Mouse (Mus musculus) spleen, adult 18-20 months (tissue): ENCODE measurements at regions not wholly inside any gene's neighbourhood (a gene's known extent, or its start where the extent isn't known, plus 50 kb on each side); places are given as distances from the start of the nearest gene placed in this dataset.

ENCODE experiments used
- DNase-seq, 2 experiments: peaks; one replicate each; pipeline ENCODE4 v3.0.0; 2022; ENCODE audit warnings: mixed read lengths in 2 of 2

GRCm38 (mm10) chr8:126707300-126707902, 113.6 kb upstream of the Irf2bp2 start:
- DNase-seq, result no peak

- DNase-seq, result no peak
Measured at GRCm38 (mm10) chr8:126706247-126706646, 112.5 kb upstream of the Irf2bp2 start.

DNA sequence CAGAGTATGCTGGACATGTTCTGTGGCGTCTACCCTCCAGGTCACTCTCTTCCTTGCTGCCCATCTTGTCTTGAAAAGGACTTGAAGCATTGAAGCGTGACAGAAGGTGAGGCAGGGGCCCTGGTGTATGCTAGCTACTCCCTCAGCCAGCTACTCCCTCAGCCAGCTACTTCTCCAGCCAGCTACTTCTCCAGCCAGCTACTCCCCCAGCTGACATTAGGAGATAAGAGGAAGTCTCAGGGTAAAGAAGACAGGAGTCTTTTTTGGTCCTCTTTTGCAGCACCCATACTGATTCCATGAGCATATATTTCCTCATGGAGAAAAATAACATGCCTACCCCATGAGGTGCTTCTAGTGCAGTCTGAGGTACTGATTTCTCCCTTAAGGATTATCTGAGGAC, 111.6 kb upstream of the Irf2bp2 start:
- DNase-seq, result no peak

DNA sequence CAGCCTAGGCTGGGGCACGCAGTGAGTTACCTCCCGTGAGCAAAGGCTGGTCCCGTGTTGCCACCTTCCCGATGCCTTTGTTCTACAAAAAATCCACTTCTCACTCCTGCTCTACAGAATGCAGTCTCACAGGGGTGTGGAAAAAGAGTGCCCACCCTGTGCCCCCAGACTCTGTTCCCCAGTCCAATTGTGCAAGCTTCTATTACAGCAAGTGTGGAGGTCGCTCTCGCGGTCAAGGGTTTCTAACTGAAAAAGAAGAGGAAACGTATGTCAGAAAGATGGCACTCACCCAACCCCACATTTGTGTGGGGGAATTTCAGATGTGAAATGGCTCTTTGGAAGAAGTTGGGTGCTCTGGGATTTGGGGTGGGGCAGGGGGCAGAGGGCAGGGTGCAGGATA, 110.9 kb upstream of the Irf2bp2 start:
- DNase-seq, result no peak

- no peak for DNase-seq
Measured at GRCm38 (mm10) chr8:126703546-126703945, 109.8 kb upstream of the Irf2bp2 start.

GRCm38 (mm10) chr8:126702294-126702693, 108.5 kb upstream of the Irf2bp2 start:
- no peak for DNase-seq

GRCm38 (mm10) chr8:126699389-126699775, 105.6 kb upstream of the Irf2bp2 start:
- DNase-seq, result no peak

GRCm38 (mm10) chr8:126698601-126699388, 105.0 kb upstream of the Irf2bp2 start:
- no peak for DNase-seq

- no peak for DNase-seq
Measured at GRCm38 (mm10) chr8:126696346-126697010, 102.7 kb upstream of the Irf2bp2 start.

GRCm38 (mm10) chr8:126694370-126694769, 100.6 kb upstream of the Irf2bp2 start:
- DNase-seq, result no peak

GRCm38 (mm10) chr8:126693642-126694041, 99.9 kb upstream of the Irf2bp2 start:
- no peak for DNase-seq

DNA sequence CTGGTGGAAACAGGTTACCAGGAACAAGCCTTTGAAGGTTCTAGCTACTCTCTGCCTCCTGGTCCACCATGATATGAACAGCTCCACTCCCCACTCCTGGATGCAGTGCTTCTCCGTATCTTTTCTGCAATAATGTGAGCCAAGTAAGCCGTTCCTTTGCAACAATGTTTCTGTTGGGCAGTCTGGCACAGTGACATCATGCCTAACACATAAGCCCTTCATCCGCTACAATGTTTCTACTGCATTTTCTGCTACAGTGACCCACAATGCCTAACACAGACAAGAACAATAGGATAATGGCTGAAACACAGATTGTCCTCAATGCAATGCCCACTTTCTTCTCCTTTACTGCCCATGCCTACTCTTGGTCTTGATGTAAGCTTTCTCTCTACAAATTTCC, 98.9 kb upstream of the Irf2bp2 start:
- no peak for DNase-seq

- no peak for DNase-seq
Measured at GRCm38 (mm10) chr8:126692263-126692662, 98.5 kb upstream of the Irf2bp2 start.

DNA sequence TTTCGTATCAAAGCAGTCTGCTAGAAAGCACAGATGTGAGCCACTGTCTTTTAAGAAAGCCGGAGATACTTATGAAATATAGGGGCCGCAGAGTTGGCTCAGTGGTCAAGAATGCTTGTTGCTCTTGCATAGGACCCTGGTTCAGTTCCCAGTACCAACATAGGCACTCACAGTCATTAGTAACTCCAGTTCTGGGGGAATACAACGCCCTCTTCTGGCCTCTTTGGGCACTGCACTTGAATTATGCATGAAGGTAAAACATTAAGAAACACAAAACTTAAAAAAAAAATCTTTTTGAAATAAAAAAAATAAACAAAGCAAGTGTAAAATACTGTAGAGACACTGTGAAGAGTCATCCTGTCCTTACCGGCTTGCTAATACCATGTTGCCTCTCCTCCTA, 94.7 kb upstream of the Irf2bp2 start:
- DNase-seq, result no peak

DNA sequence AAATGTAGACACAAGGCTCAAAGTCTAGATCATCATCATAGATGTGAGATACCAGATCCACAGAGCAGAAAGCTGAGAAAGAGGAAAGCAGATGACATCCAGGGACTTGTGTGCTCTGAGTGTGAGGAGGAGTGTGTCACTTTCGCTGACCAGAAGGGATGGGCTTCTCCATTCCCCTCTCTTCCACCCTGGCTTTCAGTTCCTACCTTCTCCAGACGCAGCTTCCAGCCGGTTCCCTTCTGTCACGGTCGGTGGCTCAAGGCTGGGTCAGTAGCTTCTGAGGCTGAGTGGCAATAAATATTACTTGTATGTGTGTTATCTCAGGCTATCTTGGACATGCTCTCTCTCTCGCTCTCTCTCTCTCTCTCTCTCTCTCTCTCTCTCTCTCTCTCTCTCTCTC, 94.2 kb upstream of the Irf2bp2 start:
- DNase-seq, result no peak

GRCm38 (mm10) chr8:126686827-126687226, 93.0 kb upstream of the Irf2bp2 start:
- no peak for DNase-seq

GRCm38 (mm10) chr8:126685365-126685764, 91.6 kb upstream of the Irf2bp2 start:
- DNase-seq, result no peak

DNA sequence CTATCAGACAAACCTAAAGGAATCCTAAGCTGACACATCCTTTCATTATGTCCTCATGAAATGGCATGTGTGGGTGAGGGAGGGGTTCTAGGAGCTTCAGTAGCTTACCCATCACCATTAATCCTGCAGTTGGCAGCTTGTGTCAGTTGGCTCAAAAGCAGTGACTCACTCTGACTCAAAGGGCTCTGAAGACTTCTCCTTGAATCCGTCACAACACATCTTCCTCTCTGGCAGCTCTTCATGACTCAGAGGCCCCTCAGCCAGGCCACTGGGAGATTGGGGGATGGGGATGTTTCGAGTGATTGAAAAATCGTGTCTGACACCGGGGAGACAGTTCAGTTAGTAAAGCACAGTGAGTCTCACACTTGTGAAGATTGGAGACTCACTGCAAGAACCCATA, 90.2 kb upstream of the Irf2bp2 start:
- DNase-seq, result no peak

DNA sequence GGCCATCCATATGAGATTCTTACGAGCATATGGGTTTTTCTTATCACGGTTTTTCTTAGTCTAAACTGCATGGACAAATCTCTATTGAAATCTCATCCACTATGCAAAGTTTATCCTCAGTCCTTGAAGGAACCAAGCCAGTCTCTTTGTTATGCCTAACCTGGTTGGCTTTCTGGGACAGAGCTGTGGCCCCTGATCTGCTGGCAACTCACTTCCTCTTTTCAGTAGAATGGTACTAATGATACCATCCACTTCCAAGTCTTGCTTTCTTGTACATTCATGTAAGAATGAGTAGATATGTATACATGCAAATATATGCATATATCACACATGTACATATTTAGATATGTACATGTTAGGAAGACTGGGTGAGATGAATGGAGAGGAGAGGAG, 89.8 kb upstream of the Irf2bp2 start:
- DNase-seq, result no peak

DNA sequence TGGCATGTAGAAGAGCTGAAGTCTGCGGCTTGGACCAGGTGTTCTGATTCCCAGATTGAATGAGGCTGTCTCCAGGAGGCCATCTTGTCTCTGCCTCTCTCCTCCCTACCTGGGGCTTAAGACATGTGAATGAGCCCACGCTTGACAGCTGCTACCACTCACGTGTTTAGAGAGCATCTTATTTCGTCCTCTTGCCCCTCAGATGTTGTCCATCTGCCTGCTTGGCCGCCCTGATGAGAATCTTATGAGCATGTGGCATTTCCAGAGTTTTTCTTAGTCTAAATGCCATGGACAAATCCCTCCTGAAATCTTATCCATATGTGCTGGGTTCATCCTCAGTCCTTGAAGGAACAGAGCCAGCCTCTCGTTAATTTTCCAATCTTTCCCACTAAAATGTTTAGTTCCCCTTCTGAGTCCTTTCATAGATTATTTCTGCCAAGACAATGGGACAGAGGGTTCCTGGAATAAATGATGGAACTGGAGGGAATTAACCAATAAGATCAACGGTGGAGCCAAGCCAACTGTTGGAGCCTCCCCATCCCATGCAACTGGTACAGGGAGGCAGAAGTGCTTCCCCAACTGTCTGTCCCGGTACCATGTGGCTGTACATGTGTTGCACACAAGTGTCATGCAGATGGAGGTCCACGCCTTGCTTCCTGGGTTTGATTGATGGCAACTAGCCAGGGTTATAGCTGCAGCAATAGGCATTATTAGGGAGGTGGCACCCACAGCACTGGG, 89.2 kb upstream of the Irf2bp2 start:
- DNase-seq, result no peak

- DNase-seq, result no peak
Measured at GRCm38 (mm10) chr8:126681948-126682651, 88.3 kb upstream of the Irf2bp2 start.

- DNase-seq, result no peak
Measured at GRCm38 (mm10) chr8:126678004-126678751, 84.4 kb upstream of the Irf2bp2 start.
